Mouse (Mus musculus) bone marrow macrophage, adult 2 months (primary cell): ENCODE results near the gene Srd5a3.

Source experiments
- CTCF ChIP-seq: IDR thresholded peaks from 2 replicates; pipeline ENCODE4 v1.5.1; 2012; ENCODE audit warnings: low read depth, mild to moderate bottlenecking, low read length, moderate library complexity
- POLR2A ChIP-seq: IDR thresholded peaks from 2 replicates; pipeline ENCODE4 v1.6.1; 2012; ENCODE audit warnings: mild to moderate bottlenecking, low read depth, low read length, borderline replicate concordance

GRCm38 (mm10) chr5:76135644-76136043 is 4.4 kb upstream of the Srd5a3 start:
- TF ChIP-seq CTCF (no peak), POLR2A (no peak)
